Mouse (Mus musculus) right cerebral cortex, postnatal 36 days (tissue): Measurements from ENCODE around the gene Rrp9.

ENCODE experiments used
- DNase-seq, 2 experiments: peaks; one replicate each; pipeline ENCODE4 v3.0.0; 2022; ENCODE audit warnings: low spot score in 2 of 2, mixed read lengths in 1 of 2

Gene Rrp9

DNA sequence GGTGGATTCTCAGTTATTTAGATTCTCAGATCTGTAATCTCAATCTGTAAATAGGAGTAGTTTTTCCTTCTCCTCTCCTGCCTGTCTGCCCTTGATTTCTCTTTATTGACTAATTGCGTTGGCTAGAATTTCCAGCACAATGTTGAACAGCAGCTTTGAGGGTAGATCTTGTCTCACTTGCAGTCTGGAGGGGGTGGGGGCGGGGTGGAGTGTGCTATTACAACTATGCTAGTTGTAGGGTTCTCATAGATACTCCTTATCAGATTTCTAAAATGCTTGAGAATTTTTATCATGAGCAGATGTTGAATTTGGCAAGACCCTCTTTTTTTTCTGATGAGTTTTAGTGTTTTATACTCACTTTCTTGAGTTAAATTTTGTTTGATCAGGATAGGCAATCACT, 43.7 kb downstream of the Rrp9 start:
- no peak for DNase-seq

DNA sequence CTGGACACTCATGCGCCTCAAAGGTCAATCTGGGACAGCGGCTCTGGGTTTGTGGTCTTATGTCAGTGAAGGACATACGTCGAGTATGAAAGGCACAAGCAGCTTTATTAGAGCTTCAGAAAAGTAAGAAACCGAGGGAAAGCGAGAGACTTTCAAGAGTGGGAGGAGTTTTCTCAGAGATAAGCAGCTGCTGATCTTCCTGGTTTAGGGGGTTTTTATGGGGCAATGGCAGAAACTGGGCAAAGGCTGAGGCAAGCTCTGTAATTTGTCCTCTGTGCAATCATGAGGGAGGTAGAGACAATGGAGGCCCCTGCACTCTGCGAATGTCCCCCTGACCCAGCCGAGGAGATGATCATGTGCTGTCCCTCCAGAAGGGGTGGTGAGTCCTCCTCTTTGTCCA, 44.1 kb downstream of the Rrp9 start:
- DNase-seq = no peak

DNA sequence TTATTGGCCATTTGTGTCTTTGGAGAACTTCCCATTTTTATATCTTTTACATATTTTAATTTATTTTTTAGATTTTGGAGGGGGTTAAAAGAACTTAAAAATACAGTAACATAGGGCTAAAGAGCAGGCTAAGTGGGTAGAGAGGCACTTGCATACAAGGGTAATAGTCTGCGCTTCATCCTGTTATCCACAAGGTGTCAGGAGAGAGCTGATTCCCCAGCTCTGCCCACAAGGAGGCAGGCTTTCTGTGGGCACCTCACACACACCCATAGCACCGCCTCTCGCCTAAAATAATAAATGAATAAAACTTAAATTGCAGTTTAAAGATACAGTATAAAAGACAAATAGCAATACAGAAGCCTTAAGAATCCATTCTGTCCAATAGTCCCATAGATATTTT, 56.1 kb downstream of the Rrp9 start:
- no peak for DNase-seq

DNA sequence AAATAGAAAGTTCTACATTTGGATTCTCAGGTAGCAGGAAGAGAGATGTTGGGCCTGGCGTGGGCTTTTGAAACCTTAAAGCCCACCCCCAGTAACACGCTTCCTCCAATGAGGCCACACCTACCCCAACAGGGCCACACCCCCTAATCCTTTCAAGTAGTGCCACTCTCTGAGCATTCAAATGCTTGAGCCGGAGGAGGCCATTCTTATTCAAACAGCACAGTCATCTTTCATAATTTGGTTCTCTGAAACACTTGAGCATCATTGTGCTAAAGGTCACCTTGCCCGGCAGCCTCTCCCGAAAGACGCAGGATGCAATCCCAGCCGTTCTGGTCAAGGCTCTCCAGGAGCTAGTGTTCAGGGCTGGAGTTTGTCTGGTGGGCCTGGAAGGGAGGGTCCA, 58.5 kb downstream of the Rrp9 start:
- DNase-seq = no peak

DNA sequence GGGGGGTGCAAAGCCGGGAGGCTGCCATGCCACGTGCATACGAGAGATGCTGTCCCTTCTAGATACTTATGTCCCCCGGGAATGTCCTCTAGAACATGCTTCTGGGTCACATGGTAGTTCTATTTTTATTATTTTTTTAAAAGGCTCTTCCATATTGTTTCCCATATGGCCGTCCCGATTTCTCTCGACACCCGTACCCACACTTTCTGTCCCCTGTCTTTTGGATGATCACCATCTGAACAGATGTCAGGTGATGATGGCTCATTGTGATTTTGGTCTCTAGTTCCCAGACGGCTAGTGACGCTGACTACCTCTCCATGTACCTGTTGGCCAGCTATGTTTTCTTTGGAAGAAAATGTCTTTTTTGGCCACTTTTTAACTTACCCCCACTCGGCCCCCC, 59.2 kb downstream of the Rrp9 start:
- DNase-seq = peak in 1 of 2 experiments; percentile 12
